In the genomic region with DNA sequence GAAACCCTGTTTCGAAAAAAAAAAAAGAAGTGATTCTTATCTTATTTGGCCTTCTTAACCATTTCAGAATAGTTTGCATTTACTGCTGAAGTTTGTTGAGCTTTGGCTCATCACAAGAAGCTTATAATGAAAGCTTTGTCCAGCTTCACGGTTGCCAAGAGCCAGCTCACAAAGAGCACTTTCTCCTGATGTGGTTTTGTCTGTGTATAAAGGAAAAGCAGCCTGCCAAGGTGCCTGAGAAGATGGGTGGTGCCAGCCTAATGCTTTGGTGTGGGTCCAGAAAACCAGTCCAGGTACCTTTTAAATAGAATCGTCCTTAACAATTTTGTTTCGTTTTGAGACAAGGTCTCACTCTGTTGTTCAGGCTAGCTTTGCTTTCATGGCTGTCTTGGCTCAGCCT, we compare ENCODE assay signal across 28 mouse cellular contexts. TPM values are rescaled to one million over a fixed set of nuclear protein-coding genes. Genes with fewer than 3 reads are reported as not detected.
DNase-seq lines count a peak whose midpoint lies in the region; ATAC-seq lines count a peak whose summit lies in the region.
"Had no signal": no experiment of that assay in that cellular context is flagged by ENCODE, and none has a peak within 500 bp of the region (broad histone marks: within the 10 kb centered on the region; RNA-seq: fewer than 3 reads in every experiment).

No protein-coding gene starts in this region.

- H3K9ac ChIP-seq in embryonic facial prominence, embryonic 14.5 days (ENCODE audit: low read depth, low read length), result no peak overlapping the region
- no peak overlapping the region for H3K9ac ChIP-seq in neural tube, embryonic 15.5 days (replicated peaks)
- H3K9ac ChIP-seq: embryonic facial prominence, embryonic 15.5 days; forebrain, embryonic 15.5 days; heart, embryonic 13.5 days; hindbrain, embryonic 14.5 days; limb, embryonic 13.5 days; neural tube, embryonic 13.5 days had no signal

- no peak overlapping the region for H3K4me3 ChIP-seq in embryonic facial prominence, embryonic 14.5 days (ENCODE audit: low read depth, low read length)
- no peak overlapping the region for H3K4me3 ChIP-seq in embryonic facial prominence, embryonic 10.5 days
- no peak overlapping the region for H3K4me3 ChIP-seq in neural tube, embryonic 15.5 days (replicated peaks)
- H3K4me3 ChIP-seq: embryonic facial prominence, embryonic 15.5 days; forebrain, embryonic 15.5 days; heart, adult 2 months; heart, embryonic 13.5 days; limb, embryonic 13.5 days; midbrain, embryonic 10.5 days; myocyte; neural tube, embryonic 13.5 days had no signal

- no peak overlapping the region for H3K27ac ChIP-seq in embryonic facial prominence, embryonic 14.5 days (replicated peaks; ENCODE audit: low read depth, low read length)
- H3K27ac ChIP-seq in embryonic facial prominence, embryonic 10.5 days (replicated peaks), result no peak overlapping the region
- 0 out of 2 replicates have a peak overlapping the region, but pooled peaks have one; percentile 13 for H3K27ac ChIP-seq in neural tube, embryonic 15.5 days (replicated peaks)
- H3K27ac ChIP-seq: embryonic facial prominence, embryonic 15.5 days; forebrain, embryonic 15.5 days; heart, adult 2 months; heart, embryonic 13.5 days; hindbrain, embryonic 14.5 days; limb, embryonic 13.5 days; midbrain, embryonic 10.5 days; neural tube, embryonic 13.5 days had no signal

- no peaks in the 10 kb centered on the region for H3K27me3 ChIP-seq in embryonic facial prominence, embryonic 14.5 days (replicated peaks; ENCODE audit: control insufficient read depth, insufficient read depth, low read length)
- no peaks in the 10 kb centered on the region for H3K27me3 ChIP-seq in embryonic facial prominence, embryonic 10.5 days (replicated peaks; ENCODE audit: low read depth, poor library complexity, severe bottlenecking)
- H3K27me3 ChIP-seq in neural tube, embryonic 15.5 days (replicated peaks), result no peaks in the 10 kb centered on the region
- H3K27me3 ChIP-seq: embryonic facial prominence, embryonic 15.5 days; forebrain, embryonic 15.5 days; heart, embryonic 13.5 days; limb, embryonic 13.5 days; neural tube, embryonic 13.5 days had no signal

- no peak for ATAC-seq in embryonic facial prominence, embryonic 14.5 days (ENCODE audit: low read depth)
- no peak for ATAC-seq in neural tube, embryonic 15.5 days (ENCODE audit: low FRiP score)
- ATAC-seq: forebrain, embryonic 15.5 days; midbrain, embryonic 16.5 days had no signal

- peak; percentile 25 for DNase-seq in embryonic facial prominence, embryonic 14.5 days (ENCODE audit: low spot score)
- no peak for DNase-seq in embryonic facial prominence, embryonic 10.5 days (ENCODE audit: low spot score)
- DNase-seq in layer of hippocampus, adult 9-11 months, result peak; percentile 41
- no peak for DNase-seq in layer of hippocampus, postnatal 36 days
- DNase-seq in neural tube, embryonic 10.5 days (ENCODE audit: extremely low spot score, low spot score), result no peak
- no peak for DNase-seq in adrenal gland, adult 2 months
- no peak for DNase-seq in ovary, postnatal 10 days (ENCODE audit: low spot score)
- DNase-seq: adrenal gland, postnatal 25 days; cerebellum, adult 9-10 months; heart, adult 2 months; heart, postnatal 10 days; kidney, adult 2 months; kidney, postnatal 36 days; lung, postnatal 14 days; right cerebral cortex, adult 18-20 months; spleen, adult 18-20 months; thymus, postnatal 14 days had no signal

- WGBS in embryonic facial prominence, embryonic 14.5 days, result 70% methylated on average over 4 of the region's 4 CpGs
- WGBS in embryonic facial prominence, embryonic 10.5 days, result 80% methylated on average over 4 of the region's 4 CpGs
- WGBS in neural tube, embryonic 15.5 days, result 80% methylated on average over 4 of the region's 4 CpGs

- H3K4me1 ChIP-seq in embryonic facial prominence, embryonic 14.5 days (ENCODE audit: control insufficient read depth, insufficient read depth, low read length), result no peaks in the 10 kb centered on the region
- no peaks in the 10 kb centered on the region for H3K4me1 ChIP-seq in embryonic facial prominence, embryonic 10.5 days
- no peaks in the 10 kb centered on the region for H3K4me1 ChIP-seq in neural tube, embryonic 15.5 days
- H3K4me1 ChIP-seq: embryonic facial prominence, embryonic 15.5 days; forebrain, embryonic 15.5 days; heart, embryonic 13.5 days; limb, embryonic 13.5 days; midbrain, embryonic 10.5 days; neural tube, embryonic 13.5 days had no signal

- H3K36me3 ChIP-seq in embryonic facial prominence, embryonic 14.5 days (ENCODE audit: control insufficient read depth, insufficient read depth, low read length), result peaks cover 7% of the 10 kb centered on the region; the same call in 1 of the 2 replicates
- peaks cover 5% of the 10 kb centered on the region; the same call in 1 of the 2 replicates for H3K36me3 ChIP-seq in embryonic facial prominence, embryonic 10.5 days (replicated peaks)
- peaks cover 2% of the 10 kb centered on the region; the same call in 1 of the 2 replicates for H3K36me3 ChIP-seq in neural tube, embryonic 15.5 days
- H3K36me3 ChIP-seq: embryonic facial prominence, embryonic 15.5 days; neural tube, embryonic 13.5 days had no signal

- H3K9me3 ChIP-seq in embryonic facial prominence, embryonic 14.5 days (ENCODE audit: control insufficient read depth, low read length), result no peaks in the 10 kb centered on the region
- H3K9me3 ChIP-seq in embryonic facial prominence, embryonic 10.5 days, result no peaks in the 10 kb centered on the region
- H3K9me3 ChIP-seq in neural tube, embryonic 15.5 days (replicated peaks), result no peaks in the 10 kb centered on the region
- H3K9me3 ChIP-seq: embryonic facial prominence, embryonic 15.5 days; forebrain, embryonic 15.5 days; heart, embryonic 13.5 days; limb, embryonic 13.5 days; midbrain, embryonic 10.5 days; neural tube, embryonic 13.5 days had no signal

- H3K4me2 ChIP-seq in embryonic facial prominence, embryonic 14.5 days (ENCODE audit: low read depth, low read length), result no peak overlapping the region
- no peak overlapping the region for H3K4me2 ChIP-seq in neural tube, embryonic 15.5 days
- H3K4me2 ChIP-seq: embryonic facial prominence, embryonic 15.5 days; forebrain, embryonic 15.5 days; heart, embryonic 13.5 days; hindbrain, embryonic 14.5 days; limb, embryonic 13.5 days; liver, embryonic 11.5 days; neural tube, embryonic 13.5 days had no signal

RNA-seq across cellular contexts. Expression of gene Tecpr2, which starts 13.0 kb away (rescaled TPM):
- 4.3 TPM in 2 replicates for polyA plus RNA-seq in embryonic facial prominence, embryonic 14.5 days (2014; fragmentation: Nextera tagmentation; extraction: Ambion mirVana)
- polyA plus RNA-seq in embryonic facial prominence, embryonic 10.5 days (2016; fragmentation: Nextera tagmentation; extraction: Ambion mirVana), result 6.2 and 6.5 TPM in 2 replicates
- total RNA-seq in layer of hippocampus, postnatal 36 days (2021), result 10 to 100 TPM; 41.6 to 43.2 TPM
- polyA plus RNA-seq in neural tube, embryonic 15.5 days (2015; fragmentation: Nextera tagmentation; extraction: Ambion mirVana), result 6.2 TPM in 2 replicates
- 1 to 10 TPM; 8.2 TPM for total RNA-seq in adrenal gland, adult 2 months (2021)
- polyA plus RNA-seq in adrenal gland, adult 2 months (2012; rRNA removed), result 6.1 and 7.0 TPM in 2 replicates

RNA-seq across cellular contexts. Expression of gene Cinp, which starts 13.2 kb away (rescaled TPM):
- polyA plus RNA-seq in embryonic facial prominence, embryonic 14.5 days (2014; fragmentation: Nextera tagmentation; extraction: Ambion mirVana), result 74.7 and 75.0 TPM in 2 replicates
- 86.9 and 91.3 TPM in 2 replicates for polyA plus RNA-seq in embryonic facial prominence, embryonic 10.5 days (2016; fragmentation: Nextera tagmentation; extraction: Ambion mirVana)
- total RNA-seq in layer of hippocampus, postnatal 36 days (2021), result 10 to 100 TPM; 58.5 to 68.2 TPM
- polyA plus RNA-seq in neural tube, embryonic 15.5 days (2015; fragmentation: Nextera tagmentation; extraction: Ambion mirVana), result 87.6 and 88.5 TPM in 2 replicates
- 10 to 100 TPM; 41.0 to 41.9 TPM for total RNA-seq in adrenal gland, adult 2 months (2021)
- 51.2 and 52.8 TPM in 2 replicates for polyA plus RNA-seq in adrenal gland, adult 2 months (2012; rRNA removed)

RNA-seq across cellular contexts. Expression of gene Zfp839, which starts 52.1 kb away (rescaled TPM):
- 2.4 and 4.1 TPM in 2 replicates for polyA plus RNA-seq in embryonic facial prominence, embryonic 14.5 days (2014; fragmentation: Nextera tagmentation; extraction: Ambion mirVana)
- polyA plus RNA-seq in embryonic facial prominence, embryonic 10.5 days (2016; fragmentation: Nextera tagmentation; extraction: Ambion mirVana), result 5.6 and 6.1 TPM in 2 replicates
- 10 to 100 TPM; 11.6 to 12.4 TPM for total RNA-seq in layer of hippocampus, postnatal 36 days (2021)
- 5.0 and 5.1 TPM in 2 replicates for polyA plus RNA-seq in neural tube, embryonic 15.5 days (2015; fragmentation: Nextera tagmentation; extraction: Ambion mirVana)
- 10 to 100 TPM; 11.1 to 14.1 TPM for total RNA-seq in adrenal gland, adult 2 months (2021)
- 6.9 and 8.5 TPM in 2 replicates for polyA plus RNA-seq in adrenal gland, adult 2 months (2012; rRNA removed)

Comparison
In these comparisons a context has a peak if more than half of its experiments do, and no peak if none do; other contexts are left out.
1. DNase-seq: peak in embryonic facial prominence, embryonic 14.5 days (single experiment) and layer of hippocampus, adult 9-11 months (single experiment); none in embryonic facial prominence, embryonic 10.5 days (single experiment), layer of hippocampus, postnatal 36 days (0 of 2), neural tube, embryonic 10.5 days (single experiment), adrenal gland, adult 2 months (single experiment) and ovary, postnatal 10 days (single experiment).